Mouse (Mus musculus) hindbrain, embryonic 14.5 days (tissue): ENCODE results near the gene Ankrd34a. TPM values are rescaled to one million over a fixed set of nuclear protein-coding genes. Genes with fewer than 3 reads are reported as not detected.

Experiments
- ATAC-seq: fragments of 200-750 bp; cut with Nextera tagmentation; 2 replicates; pipeline ENCODE4 v1.8.0; 2017; ENCODE audit warnings: moderate number of reproducible peaks, mild to moderate bottlenecking, moderate TSS enrichment, moderate library complexity; ENCODE audit not compliant: low FRiP score
- DNase-seq: peaks from one replicate; pipeline ENCODE4 v3.0.0-alpha.2; 2015; ENCODE audit warnings: low spot score
- H3K27ac ChIP-seq: fragments of 300-500 bp; sonication (generic); 2 replicates; pipeline ENCODE4 v1.5.1; 2014; ENCODE audit warnings: mild to moderate bottlenecking, moderate library complexity
- H3K27me3 ChIP-seq: fragments of 300-500 bp; sonication (generic); 2 replicates; pipeline ENCODE4 v1.6.1; 2014; ENCODE audit warnings: mild to moderate bottlenecking, low read length, mixed read lengths; ENCODE audit not compliant: control insufficient read depth, insufficient read depth
- H3K36me3 ChIP-seq: fragments of 300-500 bp; sonication (generic); replicated peaks from 2 replicates; pipeline ENCODE4 v1.6.1; 2014; ENCODE audit not compliant: control insufficient read depth, insufficient read depth
- H3K4me1 ChIP-seq: fragments of 300-500 bp; sonication (generic); replicated peaks from 2 replicates; pipeline ENCODE4 v1.6.1; 2014; ENCODE audit warnings: antibody characterized with exemption, low read length, mixed read lengths; ENCODE audit not compliant: control insufficient read depth, insufficient read depth
- H3K4me2 ChIP-seq: fragments of 300-500 bp; sonication (generic); replicated peaks from 2 replicates; pipeline ENCODE4 v1.6.1; 2014; ENCODE audit warnings: mild to moderate bottlenecking, moderate library complexity
- H3K4me3 ChIP-seq: fragments of 300-500 bp; sonication (generic); replicated peaks from 2 replicates; pipeline ENCODE4 v1.5.1; 2014; ENCODE audit warnings: mild to moderate bottlenecking, low read length
- H3K9ac ChIP-seq: fragments of 300-500 bp; sonication (generic); 2 replicates; pipeline ENCODE4 v1.6.1; 2014
- H3K9me3 ChIP-seq: fragments of 300-500 bp; sonication (generic); 2 replicates; pipeline ENCODE4 v1.6.1; 2016; ENCODE audit warnings: low read length; ENCODE audit not compliant: control insufficient read depth
- WGBS: fragments of 180-500 bp; shearing (Covaris S2); extraction: QIAGEN DNeasy Blood & Tissue Kit; methylation state at CpG from one replicate; pipeline ENCODE4 v1.1.7; 2014; 5-methylcytosine and 5-hydroxymethylcytosine counted together
- polyA plus RNA-seq: library from polyadenylated mRNA; unstranded; fragments of >200 nt; fragmentation: Nextera tagmentation; extraction: Ambion mirVana; gene quantifications from 2 replicates; pipeline ENCODE4 v1.2.1, GENCODE M21; 2014

Gene Ankrd34a
- polyA plus RNA-seq, 1 experiment from 2014 or later, result 17.5 TPM

DNA sequence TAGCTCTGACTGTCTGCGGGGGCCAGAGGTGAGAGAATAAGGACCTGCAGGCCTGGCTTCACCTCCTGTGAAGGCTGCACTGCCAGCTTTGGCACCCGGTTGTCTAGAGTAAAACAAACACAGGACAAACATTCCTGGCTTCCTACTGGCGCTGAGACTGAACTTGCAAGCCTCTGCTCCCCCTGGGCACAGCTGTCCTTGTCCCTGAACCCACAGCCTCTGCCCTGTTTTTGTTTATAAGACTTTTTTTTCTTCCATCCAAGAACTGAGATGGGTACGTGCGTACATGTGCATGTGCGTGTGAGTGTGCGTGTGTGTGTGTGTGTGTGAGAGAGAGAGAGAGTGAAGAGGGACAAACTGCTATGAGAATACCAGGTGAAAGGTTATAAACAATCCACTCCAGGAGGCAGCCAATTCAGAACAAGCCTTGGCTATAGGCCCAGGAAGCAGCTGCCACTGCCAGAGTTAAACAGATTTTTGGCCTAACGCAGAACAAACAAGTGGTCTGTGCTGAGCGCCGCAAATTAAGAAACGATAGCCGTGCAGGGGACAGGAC is 41.3 kb upstream of the Ankrd34a start:
- WGBS, result 35% methylated on average over 12 of the region's 12 CpGs
- Histone ChIP-seq H3K4me1 (peaks cover 26% of the 10 kb centered on the region), H3K27me3 (no peaks in the 10 kb centered on the region), H3K4me2 (no peak overlapping the region), H3K9me3 (no peaks in the 10 kb centered on the region), H3K27ac (peak overlapping the region; percentile 63), H3K4me3 (no peak overlapping the region), H3K9ac (no peak overlapping the region), H3K36me3 (peaks cover 7% of the 10 kb centered on the region)
- ATAC-seq (peak; percentile 13; the same call in 1 of the 2 replicates), DNase-seq (peak; percentile 69)

DNA sequence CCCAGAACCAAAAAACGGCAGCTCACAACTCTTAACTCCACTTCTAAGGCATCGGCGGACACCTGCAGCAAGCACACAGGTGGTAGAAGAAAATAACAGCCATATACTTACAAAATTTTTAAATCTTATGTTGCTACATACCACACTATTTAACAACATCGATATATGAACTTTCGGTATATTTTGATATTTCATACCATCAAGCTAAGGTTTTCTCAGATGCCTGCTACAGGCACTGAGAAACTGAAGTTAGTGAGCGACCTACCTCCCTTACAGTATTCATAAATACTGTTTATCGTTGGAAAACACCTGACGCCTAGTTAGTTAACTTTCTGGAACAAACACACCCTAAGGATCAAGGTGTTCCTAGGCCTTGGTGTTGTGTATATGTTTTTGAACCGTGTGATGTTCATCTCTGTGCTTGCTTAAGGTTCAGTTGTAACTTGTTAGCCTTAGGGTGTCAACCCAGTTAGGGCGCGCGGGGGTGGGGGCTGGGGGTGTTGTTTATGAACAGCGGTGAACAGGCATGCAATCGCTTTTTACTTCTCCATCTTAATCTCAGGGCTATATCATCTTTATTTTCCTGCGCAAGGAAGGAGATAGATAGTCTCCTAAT is 40.3 kb upstream of the Ankrd34a start:
- H3K9ac ChIP-seq, result no peak overlapping the region
- DNase-seq (no peak), ATAC-seq (no peak)
- peak overlapping the region; percentile 85 for H3K4me2 ChIP-seq
- H3K4me1 ChIP-seq, result peaks cover 36% of the 10 kb centered on the region
- peaks cover 17% of the 10 kb centered on the region for H3K36me3 ChIP-seq
- no peak overlapping the region for H3K4me3 ChIP-seq
- H3K27me3 ChIP-seq, result no peaks in the 10 kb centered on the region
- no peak overlapping the region for H3K27ac ChIP-seq
- H3K9me3 ChIP-seq, result no peaks in the 10 kb centered on the region
- WGBS, result 89% methylated on average over 15 of the region's 15 CpGs

DNA sequence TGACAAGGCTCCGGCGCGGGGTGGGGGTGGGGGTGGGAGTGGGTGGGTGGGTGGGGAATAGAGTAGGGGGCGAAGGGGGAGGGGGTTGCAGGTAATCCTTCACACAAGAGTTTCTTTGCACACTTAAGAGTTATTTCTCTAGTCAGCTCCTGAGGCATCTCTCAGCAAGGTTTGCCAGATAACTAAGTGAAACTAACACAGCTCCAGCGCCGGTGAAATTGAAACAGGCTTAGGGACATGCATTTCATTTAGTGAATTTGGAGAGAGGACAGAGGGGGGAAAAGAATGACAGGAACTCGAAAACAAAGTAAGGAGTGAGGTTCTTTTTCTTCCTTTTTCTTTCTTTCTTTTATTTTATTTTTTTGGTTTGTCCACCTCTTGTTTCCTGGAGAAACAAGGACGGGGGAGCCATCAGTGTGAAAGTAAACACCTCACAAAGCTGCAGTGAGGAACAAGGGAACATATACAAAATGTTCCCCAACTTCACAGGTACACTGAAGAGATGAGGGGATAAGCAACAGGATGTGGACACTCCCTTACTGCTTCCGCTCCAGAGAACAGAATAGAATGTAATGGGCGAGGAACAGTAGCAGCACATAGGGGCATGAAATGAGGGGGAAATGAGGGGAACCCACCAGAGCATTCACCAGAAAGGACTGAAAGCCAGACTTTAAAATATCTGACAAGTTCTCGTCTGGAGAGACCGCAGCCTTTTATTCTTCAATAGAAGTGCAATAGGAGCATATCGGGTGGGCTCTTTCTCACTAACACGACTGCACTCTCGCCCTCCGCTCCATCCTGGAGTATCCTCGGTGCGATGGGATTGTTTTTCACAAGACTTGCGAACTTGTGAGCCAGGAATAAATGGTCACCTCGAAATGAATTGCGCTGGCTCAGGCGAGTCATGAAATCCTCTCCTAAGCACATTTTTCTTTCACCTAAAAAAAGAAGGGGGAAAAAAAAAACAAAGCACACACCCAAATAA is 39.5 kb upstream of the Ankrd34a start:
- peak overlapping the region; percentile 64 for H3K9ac ChIP-seq
- peak overlapping the region; percentile 83 for H3K27ac ChIP-seq
- peaks cover 21% of the 10 kb centered on the region for H3K36me3 ChIP-seq
- ATAC-seq (no peak), DNase-seq (peak; percentile 32)
- 12% methylated on average over 22 of the region's 22 CpGs for WGBS
- H3K4me1 ChIP-seq, result peaks cover 43% of the 10 kb centered on the region
- H3K4me3 ChIP-seq, result peak overlapping the region; percentile 64
- H3K9me3 ChIP-seq, result no peaks in the 10 kb centered on the region
- H3K4me2 ChIP-seq, result peak overlapping the region; percentile 85
- no peaks in the 10 kb centered on the region for H3K27me3 ChIP-seq

DNA sequence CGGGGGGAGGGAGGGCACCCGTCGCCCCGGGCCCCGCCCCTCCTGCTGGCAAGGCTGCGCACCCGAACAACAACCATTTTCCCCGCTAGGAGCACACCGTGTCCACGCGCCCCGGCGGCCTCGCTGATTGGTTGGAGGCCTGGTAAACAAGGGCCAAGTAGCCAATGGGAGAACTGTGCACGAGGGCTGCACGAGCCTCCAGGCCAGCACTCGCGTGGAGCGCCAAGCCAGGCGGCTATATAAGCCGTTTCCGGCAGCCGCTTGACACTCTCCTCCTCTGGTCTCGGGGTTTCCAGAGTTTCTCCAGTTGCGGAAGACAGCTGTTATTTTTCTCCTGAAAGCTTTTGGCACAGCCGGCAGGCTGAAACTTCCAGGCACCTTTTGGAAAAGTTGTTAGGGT is 38.7 kb upstream of the Ankrd34a start, which contains the start of gene Txnip:
Txnip (plus strand) TSS at position 264 of the 400 bp plus-strand sequence.
- H3K4me2 ChIP-seq, result peak within 1 kb of the TSS; percentile 85
- H3K9me3 ChIP-seq, result no peaks in the 10 kb centered on the region
- H3K27ac ChIP-seq, result peak within 1 kb of the TSS; percentile 83
- peaks cover 44% of the 10 kb centered on the region for H3K4me1 ChIP-seq
- H3K4me3 ChIP-seq, result peak within 1 kb of the TSS; percentile 64
- H3K36me3 ChIP-seq, result peaks cover 21% of the 10 kb centered on the region
- H3K27me3 ChIP-seq, result no peaks in the 10 kb centered on the region
- under 1% methylated on average over 26 of the region's 26 CpGs for WGBS
- DNase-seq (peak; percentile 99), ATAC-seq (peak; percentile 99)
- peak within 1 kb of the TSS; percentile 64 for H3K9ac ChIP-seq

DNA sequence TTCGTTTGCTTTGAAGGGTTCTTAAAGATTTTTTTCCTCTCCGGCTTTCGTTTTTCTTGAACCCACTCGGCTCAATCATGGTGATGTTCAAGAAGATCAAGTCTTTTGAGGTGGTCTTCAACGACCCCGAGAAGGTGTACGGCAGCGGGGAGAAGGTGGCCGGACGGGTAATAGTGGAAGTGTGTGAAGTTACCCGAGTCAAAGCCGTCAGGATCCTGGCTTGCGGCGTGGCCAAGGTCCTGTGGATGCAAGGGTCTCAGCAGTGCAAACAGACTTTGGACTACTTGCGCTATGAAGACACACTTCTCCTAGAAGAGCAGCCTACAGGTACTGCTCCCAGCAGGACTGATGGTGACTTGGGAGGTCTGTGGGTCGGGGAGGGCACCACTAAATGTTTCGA is 38.3 kb upstream of the Ankrd34a start:
- Histone ChIP-seq H3K4me1 (peaks cover 44% of the 10 kb centered on the region), H3K36me3 (peaks cover 21% of the 10 kb centered on the region), H3K27ac (peak overlapping the region; percentile 66), H3K4me2 (peak overlapping the region; percentile 85), H3K4me3 (peak overlapping the region; percentile 64), H3K9me3 (no peaks in the 10 kb centered on the region), H3K9ac (peak overlapping the region; percentile 61), H3K27me3 (no peaks in the 10 kb centered on the region)
- WGBS, result 0% methylated on average over 17 of the region's 17 CpGs
- no peak; the same call in 1 of the 2 replicates for ATAC-seq
- DNase-seq, result peak; percentile 36

DNA sequence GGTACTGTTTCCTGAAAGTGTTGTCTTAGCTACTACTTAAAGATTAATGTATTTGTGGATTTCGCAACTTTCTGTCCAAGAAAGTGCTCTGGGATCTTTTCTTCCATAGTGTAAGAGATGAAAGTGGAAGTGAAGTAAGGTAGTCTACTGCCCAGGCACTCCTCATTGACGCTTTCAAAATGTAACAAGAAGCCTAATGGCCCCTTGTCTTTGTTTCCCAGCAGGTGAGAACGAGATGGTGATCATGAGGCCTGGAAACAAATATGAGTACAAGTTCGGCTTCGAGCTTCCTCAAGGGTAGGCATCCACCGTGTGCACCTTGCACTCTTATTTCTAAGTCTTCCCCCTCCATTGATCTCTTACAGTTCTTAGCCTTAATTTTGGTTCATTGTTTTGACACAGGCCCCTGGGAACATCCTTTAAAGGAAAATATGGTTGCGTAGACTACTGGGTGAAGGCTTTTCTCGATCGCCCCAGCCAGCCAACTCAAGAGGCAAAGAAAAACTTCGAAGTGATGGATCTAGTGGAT is 37.7 kb upstream of the Ankrd34a start:
- no peak overlapping the region; the same call in 1 of the 2 replicates for H3K27ac ChIP-seq
- WGBS, result 35% methylated on average over 10 of the region's 10 CpGs
- H3K4me1 ChIP-seq, result peaks cover 44% of the 10 kb centered on the region
- H3K4me3 ChIP-seq, result peak overlapping the region; percentile 64
- DNase-seq (no peak), ATAC-seq (no peak)
- H3K36me3 ChIP-seq, result peaks cover 21% of the 10 kb centered on the region
- H3K9ac ChIP-seq, result peak overlapping the region; percentile 61
- no peaks in the 10 kb centered on the region for H3K9me3 ChIP-seq
- H3K4me2 ChIP-seq, result peak overlapping the region; percentile 85
- no peaks in the 10 kb centered on the region for H3K27me3 ChIP-seq

DNA sequence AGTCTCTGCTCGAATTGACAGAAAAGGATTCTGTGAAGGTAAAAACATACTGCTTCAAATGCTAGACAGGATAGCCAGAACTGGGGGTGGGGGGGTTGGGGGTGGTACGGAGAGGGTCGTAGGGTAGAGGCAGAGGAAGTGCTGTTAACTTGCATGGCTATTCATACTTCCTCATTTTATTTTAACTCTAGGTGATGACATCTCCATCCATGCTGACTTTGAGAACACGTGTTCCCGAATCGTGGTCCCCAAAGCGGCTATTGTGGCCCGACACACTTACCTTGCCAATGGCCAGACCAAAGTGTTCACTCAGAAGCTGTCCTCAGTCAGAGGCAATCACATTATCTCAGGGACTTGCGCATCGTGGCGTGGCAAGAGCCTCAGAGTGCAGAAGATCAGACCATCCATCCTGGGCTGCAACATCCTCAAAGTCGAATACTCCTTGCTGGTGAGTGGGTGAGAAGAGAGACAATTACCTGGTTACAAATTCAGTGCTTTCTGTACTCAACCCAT is 37.0 kb upstream of the Ankrd34a start:
- DNase-seq (no peak), ATAC-seq (no peak)
- Histone ChIP-seq H3K9ac (peak overlapping the region; percentile 61), H3K4me2 (peak overlapping the region; percentile 85), H3K9me3 (no peaks in the 10 kb centered on the region), H3K27me3 (no peaks in the 10 kb centered on the region), H3K36me3 (peaks cover 21% of the 10 kb centered on the region), H3K4me3 (peak overlapping the region; percentile 64), H3K27ac (no peak overlapping the region), H3K4me1 (peaks cover 44% of the 10 kb centered on the region)
- 81% methylated on average over 12 of the region's 12 CpGs for WGBS

DNA sequence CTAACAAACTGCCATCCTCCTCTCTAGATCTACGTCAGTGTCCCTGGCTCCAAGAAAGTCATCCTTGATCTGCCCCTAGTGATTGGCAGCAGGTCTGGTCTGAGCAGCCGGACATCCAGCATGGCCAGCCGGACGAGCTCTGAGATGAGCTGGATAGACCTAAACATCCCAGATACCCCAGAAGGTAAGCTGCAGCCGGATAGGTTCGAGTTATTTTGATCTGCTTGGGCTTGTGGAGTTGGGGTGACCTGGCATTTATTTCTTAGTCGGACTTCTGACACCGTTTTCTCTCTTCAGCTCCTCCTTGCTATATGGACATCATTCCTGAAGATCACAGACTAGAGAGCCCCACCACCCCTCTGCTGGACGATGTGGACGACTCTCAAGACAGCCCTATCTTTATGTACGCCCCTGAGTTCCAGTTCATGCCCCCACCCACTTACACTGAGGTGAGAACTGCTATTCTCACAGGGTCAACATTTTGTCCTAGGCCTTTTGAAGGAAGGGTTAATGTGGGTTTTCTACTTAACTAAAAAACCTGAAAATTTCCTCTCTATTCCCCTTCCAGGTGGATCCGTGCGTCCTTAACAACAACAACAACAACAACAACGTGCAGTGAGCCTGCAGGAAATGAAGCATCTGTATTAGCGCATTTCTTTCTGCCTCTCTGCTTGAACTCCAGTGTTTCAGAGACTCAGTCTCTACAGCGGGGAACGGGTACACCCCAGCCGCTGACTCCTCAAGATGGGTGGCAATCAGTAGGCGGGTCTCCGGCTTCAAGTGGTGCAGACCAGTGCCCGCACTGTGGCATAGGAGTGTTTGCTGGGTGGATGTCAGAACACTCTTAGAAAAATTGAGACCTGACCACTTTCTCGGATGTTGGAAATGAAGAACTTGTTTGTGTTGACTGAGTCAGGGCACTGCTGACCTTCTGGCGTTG is 36.3 kb upstream of the Ankrd34a start:
- no peaks in the 10 kb centered on the region for H3K9me3 ChIP-seq
- H3K4me3 ChIP-seq, result peak overlapping the region; percentile 64
- H3K27me3 ChIP-seq, result no peaks in the 10 kb centered on the region
- DNase-seq, result no peak
- peaks cover 21% of the 10 kb centered on the region for H3K36me3 ChIP-seq
- 87% methylated on average over 23 of the region's 23 CpGs for WGBS
- H3K4me2 ChIP-seq, result peak overlapping the region; percentile 85
- H3K9ac ChIP-seq, result peak overlapping the region; percentile 61
- H3K4me1 ChIP-seq, result peaks cover 44% of the 10 kb centered on the region
- no peak for ATAC-seq
- H3K27ac ChIP-seq, result no peak overlapping the region
